ENCODE assay signal across 8 mouse cellular contexts in the genomic region with DNA sequence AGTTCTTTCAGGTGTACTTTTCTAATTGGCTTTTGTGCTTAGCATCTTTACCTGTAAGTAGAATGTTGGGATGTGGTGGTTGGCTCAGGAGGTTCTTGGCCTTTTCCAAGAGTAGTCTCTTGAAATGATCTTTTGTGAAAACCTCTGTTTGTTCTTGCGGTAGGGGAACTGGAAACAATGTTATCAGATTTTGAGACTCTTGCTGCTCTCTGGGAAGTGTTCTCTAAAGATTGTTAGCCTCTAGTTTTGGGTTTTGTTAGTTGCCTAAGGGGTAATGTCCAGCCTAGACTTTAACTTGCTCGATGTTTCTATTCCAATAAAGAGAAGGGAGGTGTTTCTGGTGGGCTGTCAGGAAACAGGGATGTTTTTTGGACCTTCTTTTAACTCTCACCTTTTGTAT. TPM values are rescaled to one million over a fixed set of nuclear protein-coding genes. Genes with fewer than 3 reads are reported as not detected.
A peak's percentile ranks its signal among the peaks of the same experiment; 100 is the strongest.
DNase-seq lines count a peak whose midpoint lies in the region; ATAC-seq and TF ChIP-seq lines count a peak whose summit lies in the region.

No protein-coding gene starts in this region.

- ATAC-seq in hindbrain, embryonic 15.5 days (ENCODE audit: low FRiP score, low read depth): no peak
- ATAC-seq in midbrain, embryonic 12.5 days (ENCODE audit: low FRiP score, low read depth): no peak

- 32% methylated on average over 2 of the region's 2 CpGs for WGBS in kidney, adult 2 months
- 56% methylated on average over 2 of the region's 2 CpGs for WGBS in hindbrain, embryonic 15.5 days
- 64% methylated on average over 2 of the region's 2 CpGs for WGBS in midbrain, embryonic 12.5 days

- no peaks in the 10 kb centered on the region for H3K27me3 ChIP-seq in kidney, adult 2 months (replicated peaks; ENCODE audit: control insufficient read depth, insufficient read depth, low read length)
- no peaks in the 10 kb centered on the region for H3K27me3 ChIP-seq in hindbrain, embryonic 15.5 days
- 0 out of 2 replicates have a peak, but pooled peaks cover 4% of the 10 kb centered on the region for H3K27me3 ChIP-seq in midbrain, embryonic 12.5 days

- no peak for DNase-seq in kidney, adult 2 months
- DNase-seq in kidney, postnatal 10 days: no peak
- DNase-seq in cerebellum, postnatal 36 days: no peak
- no peak for DNase-seq in B cell, adult 2 months
- no peak for DNase-seq in layer of hippocampus, postnatal 25 days (ENCODE audit: extremely low spot score in 1 of 2, low spot score in 1 of 2)

- TF ChIP-seq CTCF in kidney, adult 2 months (conservative IDR thresholded peaks at IDR 0.05; ENCODE audit: insufficient read depth, insufficient read length, low read depth, low read length): no peak

- H3K4me1 ChIP-seq in kidney, adult 2 months (ENCODE audit: control insufficient read depth, insufficient read depth, low read length): peaks cover 18% of the 10 kb centered on the region
- peaks cover 6% of the 10 kb centered on the region; the same call in 1 of the 2 replicates for H3K4me1 ChIP-seq in brown adipose tissue, adult 24 weeks (ENCODE audit: control insufficient read depth, insufficient read depth, insufficient read length, low read length)
- H3K4me1 ChIP-seq in hindbrain, embryonic 15.5 days (replicated peaks): peaks cover 22% of the 10 kb centered on the region
- H3K4me1 ChIP-seq in midbrain, embryonic 12.5 days: peaks cover 18% of the 10 kb centered on the region

- 0 out of 2 replicates have a peak overlapping the region, but pooled peaks have one; percentile 13 for H3K27ac ChIP-seq in kidney, adult 2 months (ENCODE audit: insufficient read depth, low read depth, low read length)
- H3K27ac ChIP-seq in brown adipose tissue, adult 24 weeks (replicated peaks; ENCODE audit: low read depth, low read length): peak overlapping the region; percentile 65
- H3K27ac ChIP-seq in hindbrain, embryonic 15.5 days (replicated peaks): no peak overlapping the region
- no peak overlapping the region for H3K27ac ChIP-seq in midbrain, embryonic 12.5 days (replicated peaks)

- H3K4me3 ChIP-seq in kidney, adult 2 months (ENCODE audit: insufficient read depth, low read depth, low read length): no peak overlapping the region
- peak overlapping the region; percentile 77 for H3K4me3 ChIP-seq in brown adipose tissue, adult 24 weeks (ENCODE audit: insufficient read depth, low read depth, low read length)
- H3K4me3 ChIP-seq in hindbrain, embryonic 15.5 days: peak overlapping the region; percentile 97
- H3K4me3 ChIP-seq in midbrain, embryonic 12.5 days: peak overlapping the region; percentile 99

- TF ChIP-seq POLR2A in kidney, adult 2 months (IDR thresholded peaks at IDR 0.05; ENCODE audit: low read depth, low read length): no peak

- no peaks in the 10 kb centered on the region for H3K9me3 ChIP-seq in hindbrain, embryonic 15.5 days
- no peaks in the 10 kb centered on the region for H3K9me3 ChIP-seq in midbrain, embryonic 12.5 days

- no peaks in the 10 kb centered on the region for H3K36me3 ChIP-seq in kidney, adult 2 months (ENCODE audit: control insufficient read depth, insufficient read depth, low read length)
- no peaks in the 10 kb centered on the region for H3K36me3 ChIP-seq in hindbrain, embryonic 15.5 days
- no peaks in the 10 kb centered on the region for H3K36me3 ChIP-seq in midbrain, embryonic 12.5 days

- H3K4me2 ChIP-seq in hindbrain, embryonic 15.5 days: peak overlapping the region; percentile 89
- H3K4me2 ChIP-seq in midbrain, embryonic 12.5 days (replicated peaks): peak overlapping the region; percentile 67

- peak overlapping the region; percentile 88 for H3K9ac ChIP-seq in hindbrain, embryonic 15.5 days
- H3K9ac ChIP-seq in midbrain, embryonic 12.5 days (replicated peaks): peak overlapping the region; percentile 99; the same call in 1 of the 2 replicates

RNA-seq across cellular contexts. Expression of a gene that starts 1.5 kb away (rescaled TPM):
- polyA plus RNA-seq in kidney, adult 2 months (2012; rRNA removed): 3.7 and 4.7 TPM in 2 replicates
- 20.5 and 22.8 TPM in 2 replicates for polyA plus RNA-seq in brown adipose tissue, adult 24 weeks (2012; ENCODE audit: insufficient read depth, insufficient read length, missing spikeins)
- 85.5 and 88.9 TPM in 2 replicates for polyA plus RNA-seq in hindbrain, embryonic 15.5 days (2015; fragmentation: Nextera tagmentation; extraction: Ambion mirVana)
- polyA plus RNA-seq in midbrain, embryonic 12.5 days (2016; fragmentation: Nextera tagmentation; extraction: Ambion mirVana): 49.6 and 58.4 TPM in 2 replicates
- 100 to 1,000 TPM; 113 to 118 TPM for total RNA-seq in layer of hippocampus, postnatal 25 days (2021)

RNA-seq across cellular contexts. Expression of a gene that starts 33.6 kb away (rescaled TPM):
- polyA plus RNA-seq in kidney, adult 2 months (2012; rRNA removed): 1.7 and 2.4 TPM in 2 replicates
- not detected in 2 replicates for polyA plus RNA-seq in brown adipose tissue, adult 24 weeks (2012; ENCODE audit: insufficient read depth, insufficient read length, missing spikeins)
- polyA plus RNA-seq in hindbrain, embryonic 15.5 days (2015; fragmentation: Nextera tagmentation; extraction: Ambion mirVana): 0.39 TPM in 1 of 2 replicates, not detected in the other
- not detected in 2 replicates for polyA plus RNA-seq in midbrain, embryonic 12.5 days (2016; fragmentation: Nextera tagmentation; extraction: Ambion mirVana)
- total RNA-seq in layer of hippocampus, postnatal 25 days (2021): not detected

Comparison
In these comparisons a context has a peak if more than half of its experiments do, and no peak if none do; other contexts are left out.
1. H3K27ac ChIP-seq: peak in kidney, adult 2 months (single experiment) and brown adipose tissue, adult 24 weeks (single experiment); none in hindbrain, embryonic 15.5 days (single experiment) and midbrain, embryonic 12.5 days (single experiment).